Mouse (Mus musculus) lung, postnatal 36 days (tissue): ENCODE data around the gene Rpl5.
A peak's percentile ranks its signal among the peaks of the same experiment; 100 is the strongest.

Experiments
- DNase-seq: peaks from one replicate; pipeline ENCODE4 v3.0.0; 2022; ENCODE audit warnings: mixed read lengths

Gene Rpl5

GRCm38 (mm10) chr5:107946475-107946874 lies 46.2 kb downstream of the Rpl5 start:
- no peak for DNase-seq

- peak; percentile 61 for DNase-seq
Measured at GRCm38 (mm10) chr5:107947548-107947947, 47.2 kb downstream of the Rpl5 start.

GRCm38 (mm10) chr5:107948899-107949298 lies 48.6 kb downstream of the Rpl5 start:
- DNase-seq: no peak

GRCm38 (mm10) chr5:107949607-107950006 lies 49.3 kb downstream of the Rpl5 start:
- DNase-seq: peak; percentile 44

GRCm38 (mm10) chr5:107950643-107951042 lies 50.3 kb downstream of the Rpl5 start:
- peak; percentile 73 for DNase-seq
